Mouse (Mus musculus): ENCODE results near the gene Fut1.
A peak's percentile ranks its signal among the peaks of the same experiment; 100 is the strongest.

Fut1 gene

GRCm38 (mm10) chr7:45617042-45617695, at the start of gene Fut1:
TSS of gene Fut1 (plus strand) at chr7:45617289.
- no peak for DNase-seq (ENCODE audit: low spot score in 2 of 2)

GRCm38 (mm10) chr7:45567780-45568516, 49.1 kb upstream of the Fut1 start:
- DNase-seq (ENCODE audit: low spot score in 2 of 2) = peak; percentile 79 to 83

GRCm38 (mm10) chr7:45568601-45569473, 48.3 kb upstream of the Fut1 start:
- no peak for DNase-seq (ENCODE audit: low spot score in 2 of 2)

GRCm38 (mm10) chr7:45570103-45570741, 46.9 kb upstream of the Fut1 start, which contains the start of gene Bcat2:
TSS of gene Bcat2 (plus strand) at chr7:45570153.
- peak; percentile 40 to 62 for DNase-seq (ENCODE audit: low spot score in 2 of 2)

GRCm38 (mm10) chr7:45571966-45572365, 45.1 kb upstream of the Fut1 start:
- DNase-seq (ENCODE audit: low spot score in 2 of 2) = no peak

GRCm38 (mm10) chr7:45573954-45574353, 43.1 kb upstream of the Fut1 start:
- DNase-seq (ENCODE audit: low spot score in 2 of 2) = no peak

DNA sequence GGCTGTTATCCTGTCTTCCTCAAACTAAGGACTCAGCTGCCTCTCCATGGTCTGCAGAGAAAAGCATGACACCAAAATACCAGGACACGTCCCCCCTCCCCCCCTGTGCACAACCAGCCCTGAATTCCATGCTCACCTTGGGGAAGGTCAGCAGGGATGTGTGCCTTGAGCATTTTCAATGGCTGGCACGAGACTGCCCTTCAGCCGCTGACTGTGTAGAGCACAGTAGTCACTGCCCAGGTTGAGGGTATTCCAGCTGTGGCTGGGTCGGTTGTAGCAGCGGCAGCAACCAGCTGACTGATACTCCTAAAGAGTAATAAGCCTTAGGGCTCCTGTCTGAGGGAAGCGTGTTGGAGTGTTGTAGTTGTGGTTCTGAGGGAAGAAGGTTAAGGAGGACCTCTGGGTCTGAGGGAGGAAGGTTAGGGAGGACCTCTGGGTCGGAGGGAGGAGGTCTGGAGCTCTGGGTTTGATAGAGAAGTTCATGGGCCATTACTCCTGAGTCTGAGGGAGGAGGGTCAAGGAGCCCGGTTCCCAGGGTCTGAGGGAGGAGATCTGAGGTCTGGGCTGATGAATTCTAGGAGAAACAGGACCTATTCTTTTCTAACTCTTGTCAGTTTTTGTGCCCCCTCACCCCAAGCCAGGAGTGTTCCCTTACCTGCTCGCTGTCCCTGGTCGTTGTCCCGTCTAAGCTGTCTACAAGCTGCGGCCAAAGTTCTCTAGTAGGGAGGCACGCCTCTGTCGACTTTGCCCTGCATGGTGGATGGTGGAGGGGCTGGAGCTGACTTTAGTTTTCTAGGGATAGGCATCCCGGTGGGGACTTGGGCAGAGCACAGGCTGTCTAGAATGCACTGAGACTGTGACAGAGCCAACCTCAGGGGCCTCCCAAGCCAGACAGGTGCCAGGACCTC, 42.4 kb upstream of the Fut1 start:
- DNase-seq (ENCODE audit: low spot score in 2 of 2) = no peak

GRCm38 (mm10) chr7:45585923-45586322, 31.2 kb upstream of the Fut1 start:
- DNase-seq (ENCODE audit: low spot score in 2 of 2) = no peak

- DNase-seq (ENCODE audit: low spot score in 2 of 2) = no peak
Measured at GRCm38 (mm10) chr7:45587631-45588592, 29.2 kb upstream of the Fut1 start.

DNA sequence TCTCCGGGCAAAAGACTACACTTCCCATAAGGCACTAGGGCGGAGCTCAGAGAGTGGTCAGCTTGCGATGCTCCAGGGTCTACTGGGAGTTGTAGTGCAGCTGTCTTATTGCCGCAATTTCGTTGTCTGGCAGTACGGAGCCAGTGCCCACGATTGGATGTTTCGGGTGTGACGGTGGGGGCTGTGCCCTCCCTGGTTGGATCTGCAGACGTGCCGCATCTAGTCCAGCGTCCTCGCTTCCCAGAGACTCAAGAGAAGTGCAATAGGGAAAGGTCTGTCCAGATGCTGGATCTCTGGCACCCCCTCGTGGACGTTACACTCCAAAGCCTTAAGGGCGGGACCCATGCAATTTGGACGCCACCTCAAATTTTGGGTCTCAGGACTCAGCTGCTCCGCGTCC, 27.9 kb upstream of the Fut1 start:
- DNase-seq (ENCODE audit: low spot score in 2 of 2) = peak; percentile 95 to 98

DNA sequence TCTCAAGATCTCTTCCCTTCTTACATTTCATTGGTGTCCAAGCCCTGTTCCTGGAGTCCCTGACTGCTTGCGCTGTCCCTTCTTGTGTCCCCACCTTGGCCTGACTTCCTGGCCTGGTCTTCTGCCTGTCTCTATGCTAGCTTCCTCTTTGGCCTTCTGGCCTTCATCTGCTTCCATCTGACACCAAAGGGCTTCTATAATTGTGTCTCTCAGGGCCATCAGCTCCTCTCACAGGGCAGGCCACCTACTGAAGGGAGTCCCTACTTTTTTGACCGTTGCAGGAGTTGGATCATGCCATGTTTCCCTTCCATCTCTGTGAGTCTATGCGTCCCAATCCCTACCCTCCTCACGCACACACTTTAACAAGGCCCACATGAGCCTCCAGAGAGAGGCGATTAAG, 27.2 kb upstream of the Fut1 start:
- no peak for DNase-seq (ENCODE audit: low spot score in 2 of 2)

GRCm38 (mm10) chr7:45590874-45591273, 26.2 kb upstream of the Fut1 start:
- DNase-seq (ENCODE audit: low spot score in 2 of 2) = no peak

- no peak for DNase-seq (ENCODE audit: low spot score in 2 of 2)
Measured at GRCm38 (mm10) chr7:45591880-45592279, 25.2 kb upstream of the Fut1 start.

DNA sequence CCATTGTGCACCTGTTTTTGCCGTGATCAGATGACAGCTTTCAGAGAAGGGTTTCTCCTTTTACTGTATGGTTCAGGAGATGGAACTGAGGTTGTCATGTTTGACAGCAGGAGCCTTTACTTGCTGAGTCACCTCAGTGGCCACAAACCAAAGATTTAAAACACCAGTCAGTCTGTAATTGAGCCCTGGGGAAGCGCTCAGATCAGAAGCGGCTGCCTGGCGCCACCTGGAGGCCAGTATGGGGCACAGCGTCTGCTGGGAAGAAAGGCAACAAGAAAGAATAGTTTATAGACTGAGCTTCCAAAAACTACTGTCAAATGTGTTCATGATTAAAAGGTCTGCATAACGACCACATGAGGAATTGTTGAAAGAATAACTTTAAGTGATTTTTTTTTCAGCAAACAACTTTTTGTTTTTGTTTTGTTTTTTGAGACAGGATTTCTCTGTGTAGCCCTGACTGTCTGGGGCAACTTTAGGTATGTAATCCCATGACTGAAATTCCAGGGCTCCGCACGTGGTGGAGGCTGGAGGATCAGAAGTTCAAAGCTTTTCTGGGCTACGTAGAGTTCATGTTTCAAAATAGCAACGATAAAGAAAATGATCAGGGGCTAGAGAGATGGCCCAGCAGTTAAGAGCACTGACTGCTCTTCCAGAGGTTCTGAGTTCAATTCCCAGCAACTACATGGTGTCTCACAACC, 23.8 kb upstream of the Fut1 start:
- DNase-seq (ENCODE audit: low spot score in 2 of 2) = peak in 1 of 2 experiments; percentile 71

DNA sequence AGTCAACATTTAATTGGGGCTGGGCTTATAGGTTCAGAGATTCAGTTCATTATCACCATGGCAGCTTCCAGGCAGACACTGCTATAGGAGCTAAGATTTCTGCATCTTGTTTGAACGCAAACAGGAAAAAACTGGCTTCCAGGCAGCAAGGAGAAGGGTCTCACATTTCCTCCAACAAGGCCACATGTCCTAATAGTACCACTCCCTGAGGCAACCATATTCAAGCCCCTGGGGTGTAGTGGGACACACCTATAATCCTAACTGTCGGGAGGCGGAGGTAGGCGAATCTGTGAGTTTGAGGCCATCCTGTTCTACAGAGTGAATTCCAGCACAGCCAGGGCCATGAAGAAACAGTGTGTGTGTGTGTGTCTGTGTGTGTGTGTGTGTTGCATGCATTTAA, 21.9 kb upstream of the Fut1 start:
- no peak for DNase-seq (ENCODE audit: low spot score in 2 of 2)

DNA sequence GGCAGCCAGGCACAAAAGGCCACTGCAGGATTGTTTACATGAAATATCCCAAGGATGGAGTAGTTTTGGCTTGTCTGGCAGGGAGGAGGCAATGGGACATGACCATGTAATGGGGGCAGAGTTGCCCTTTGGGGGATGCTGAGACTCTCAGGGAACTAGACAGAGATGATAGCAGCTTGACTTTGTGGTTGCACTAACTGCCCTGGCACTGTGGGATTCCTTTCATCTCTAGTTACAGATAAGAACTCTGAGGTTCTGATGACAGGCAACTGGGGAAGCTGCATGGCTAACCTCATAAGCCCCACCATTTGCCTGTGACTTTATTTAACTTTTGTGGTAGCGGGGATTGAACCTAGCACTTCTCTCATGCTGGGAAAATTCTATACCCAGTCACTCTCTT, 21.0 kb upstream of the Fut1 start:
- DNase-seq (ENCODE audit: low spot score in 2 of 2) = no peak

GRCm38 (mm10) chr7:45597013-45597412, 20.1 kb upstream of the Fut1 start:
- no peak for DNase-seq (ENCODE audit: low spot score in 2 of 2)

DNA sequence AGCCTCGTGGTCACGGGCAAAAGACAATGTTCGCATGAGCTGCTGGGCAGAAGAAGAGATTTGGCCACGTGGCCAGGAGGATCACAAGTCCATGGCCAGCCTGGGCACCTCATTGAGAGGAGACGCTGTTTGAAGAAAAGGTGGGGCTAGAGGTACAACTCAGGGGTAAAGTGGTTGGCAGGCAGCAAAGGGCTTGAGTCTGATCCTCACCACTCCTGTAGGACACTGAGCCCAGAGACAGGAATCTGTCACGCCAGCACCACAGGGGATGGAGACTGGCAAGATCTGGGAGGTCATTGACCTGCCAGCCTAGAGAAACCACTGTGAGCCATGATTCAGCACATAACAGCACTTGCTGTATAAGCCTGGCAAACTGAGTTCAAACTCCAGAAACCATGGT, 19.6 kb upstream of the Fut1 start:
- DNase-seq (ENCODE audit: low spot score in 2 of 2) = no peak

Data from frontal cortex, postnatal 10 days (tissue).